8 mouse cellular contexts compared by ENCODE assay signal in the genomic region with DNA sequence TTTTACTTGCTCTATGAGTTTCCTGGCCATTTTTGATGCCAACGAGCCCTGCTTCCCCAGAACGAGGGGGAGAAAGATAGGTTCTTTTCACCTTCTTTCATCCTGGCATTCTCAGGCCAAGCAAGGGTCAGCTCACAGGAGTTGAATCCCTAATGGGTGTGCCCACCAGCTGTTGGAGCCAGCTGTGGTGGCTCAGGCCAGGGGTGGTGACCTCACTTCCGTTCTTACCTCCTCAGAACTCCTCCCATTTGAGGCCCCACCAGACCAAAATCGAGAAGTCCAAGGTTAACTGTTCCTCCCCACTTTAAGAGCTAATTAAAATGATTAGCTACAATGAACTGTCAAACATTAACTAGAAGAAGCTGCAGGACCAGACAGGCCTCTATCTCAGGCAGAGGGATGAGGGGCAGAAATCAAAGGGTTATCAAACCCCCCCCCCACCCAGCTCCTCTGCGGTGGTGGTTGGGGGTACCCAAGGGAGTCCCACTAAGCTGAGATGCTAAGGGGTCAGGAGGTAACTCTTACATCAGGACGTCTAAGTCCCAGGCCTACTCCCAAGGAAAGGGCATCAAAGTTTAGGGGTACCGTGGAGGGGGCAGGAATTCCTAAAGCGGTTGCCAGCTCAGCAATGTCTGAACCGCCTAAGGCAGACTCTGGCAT. TPM values are rescaled to one million over a fixed set of nuclear protein-coding genes. Genes with fewer than 3 reads are reported as not detected.
DNase-seq lines count a peak whose midpoint lies in the region; ATAC-seq and TF ChIP-seq lines count a peak whose summit lies in the region.

No protein-coding gene starts in this region.

- no peaks in the 10 kb centered on the region; the same call in 1 of the 2 replicates for H3K36me3 ChIP-seq in spleen, adult 2 months (ENCODE audit: control insufficient read depth, insufficient read depth, low read length)
- no peaks in the 10 kb centered on the region for H3K36me3 ChIP-seq in forebrain, postnatal 0 days (ENCODE audit: insufficient read depth)
- no peaks in the 10 kb centered on the region for H3K36me3 ChIP-seq in kidney, embryonic 16.5 days (ENCODE audit: insufficient read depth, low read length)
- H3K36me3 ChIP-seq in midbrain, embryonic 10.5 days = no peaks in the 10 kb centered on the region

- H3K27me3 ChIP-seq in spleen, adult 2 months (ENCODE audit: control insufficient read depth, insufficient read depth, low read length) = no peaks in the 10 kb centered on the region
- H3K27me3 ChIP-seq in forebrain, postnatal 0 days (ENCODE audit: insufficient read depth, low read length) = no peaks in the 10 kb centered on the region
- no peaks in the 10 kb centered on the region; the same call in 1 of the 2 replicates for H3K27me3 ChIP-seq in kidney, embryonic 16.5 days (ENCODE audit: insufficient read depth, low read length)
- peaks cover 73% of the 10 kb centered on the region for H3K27me3 ChIP-seq in midbrain, embryonic 10.5 days (ENCODE audit: low read depth, poor library complexity, severe bottlenecking)

- H3K9me3 ChIP-seq in forebrain, postnatal 0 days (ENCODE audit: low read length) = no peaks in the 10 kb centered on the region
- no peaks in the 10 kb centered on the region for H3K9me3 ChIP-seq in kidney, embryonic 16.5 days (ENCODE audit: low read length)
- H3K9me3 ChIP-seq in midbrain, embryonic 10.5 days (replicated peaks) = peaks cover 9% of the 10 kb centered on the region; the same call in 1 of the 2 replicates

- no peak for ATAC-seq in forebrain, postnatal 0 days
- 0 out of 2 replicates have a peak, but pooled peaks have one; percentile 7 for ATAC-seq in kidney, embryonic 16.5 days (ENCODE audit: low FRiP score, low TSS enrichment)

- peak overlapping the region; percentile 90 for H3K4me3 ChIP-seq in spleen, adult 2 months (ENCODE audit: extremely low read depth, insufficient read depth, insufficient read length)
- H3K4me3 ChIP-seq in forebrain, postnatal 0 days (ENCODE audit: low read depth, low read length) = no peak overlapping the region
- H3K4me3 ChIP-seq in kidney, embryonic 16.5 days (ENCODE audit: low read length) = peak overlapping the region; percentile 55
- H3K4me3 ChIP-seq in midbrain, embryonic 10.5 days = peak overlapping the region; percentile 50

- TF ChIP-seq POLR2A in spleen, adult 2 months (IDR thresholded peaks at IDR 0.05; ENCODE audit: low read depth, low read length) = no peak

- no peak overlapping the region for H3K9ac ChIP-seq in forebrain, postnatal 0 days
- H3K9ac ChIP-seq in kidney, embryonic 16.5 days (replicated peaks; ENCODE audit: low read length) = 0 out of 2 replicates have a peak overlapping the region, but pooled peaks have one; percentile 67

- H3K4me1 ChIP-seq in spleen, adult 2 months (ENCODE audit: control insufficient read depth, insufficient read depth, insufficient read length) = peaks cover 9% of the 10 kb centered on the region; the same call in 1 of the 2 replicates
- no peaks in the 10 kb centered on the region for H3K4me1 ChIP-seq in forebrain, postnatal 0 days (ENCODE audit: insufficient read depth)
- peaks cover 6% of the 10 kb centered on the region; the same call in 1 of the 2 replicates for H3K4me1 ChIP-seq in kidney, embryonic 16.5 days (ENCODE audit: insufficient read depth, low read length)
- H3K4me1 ChIP-seq in midbrain, embryonic 10.5 days = peaks cover 18% of the 10 kb centered on the region

- H3K27ac ChIP-seq in spleen, adult 2 months (ENCODE audit: insufficient read depth, low read length) = peak overlapping the region; percentile 94
- H3K27ac ChIP-seq in forebrain, postnatal 0 days (ENCODE audit: low read depth, low read length) = no peak overlapping the region
- no peak overlapping the region for H3K27ac ChIP-seq in kidney, embryonic 16.5 days (ENCODE audit: low read length)
- no peak overlapping the region for H3K27ac ChIP-seq in midbrain, embryonic 10.5 days (replicated peaks)

- no peak for TF ChIP-seq CTCF in spleen, adult 2 months (IDR thresholded peaks at IDR 0.05; ENCODE audit: extremely low read depth, insufficient read depth, insufficient read length, insufficient replicate concordance)
- no peak for TF ChIP-seq CTCF in forebrain, postnatal 0 days (IDR thresholded peaks at IDR 0.05; ENCODE audit: low read depth)

- 26% methylated on average over 9 of the region's 9 CpGs for WGBS in spleen, adult 2 months
- 51% methylated on average over 9 of the region's 9 CpGs for WGBS in forebrain, postnatal 0 days
- WGBS in kidney, embryonic 16.5 days = 29% methylated on average over 9 of the region's 9 CpGs
- 30% methylated on average over 9 of the region's 9 CpGs for WGBS in midbrain, embryonic 10.5 days

- no peak for DNase-seq in spleen, adult 2 months (ENCODE audit: low read depth in 1 of 2, low spot score in 2 of 2)
- DNase-seq in spleen, adult 12 weeks (ENCODE audit: low spot score) = no peak
- DNase-seq in forebrain, postnatal 0 days = no peak
- no peak for DNase-seq in midbrain, embryonic 10.5 days (ENCODE audit: low spot score)
- no peak for DNase-seq in cerebellum, adult 18-20 months
- no peak for DNase-seq in ovary, postnatal 36 days (ENCODE audit: low spot score)
- no peak for DNase-seq in cerebellum, adult 9-10 months

- H3K4me2 ChIP-seq in forebrain, postnatal 0 days (ENCODE audit: low read depth) = peak overlapping the region; percentile 42; the same call in 1 of the 2 replicates
- H3K4me2 ChIP-seq in kidney, embryonic 16.5 days (replicated peaks; ENCODE audit: low read depth, low read length) = peak overlapping the region; percentile 51

RNA-seq across cellular contexts. Expression of a gene that starts 10.6 kb away (rescaled TPM):
- 42.0 and 46.3 TPM in 2 replicates for polyA plus RNA-seq in spleen, adult 2 months (2012; rRNA removed)
- total RNA-seq in forebrain, postnatal 0 days (2014; rRNA removed) = 0.54 and 1.8 TPM in 2 replicates
- polyA plus RNA-seq in forebrain, postnatal 0 days (2015; fragmentation: Nextera tagmentation; extraction: Ambion mirVana) = 0.13 and 0.24 TPM in 2 replicates
- polyA plus RNA-seq in kidney, embryonic 16.5 days (2015; fragmentation: Nextera tagmentation; extraction: Ambion mirVana) = 5.1 and 5.8 TPM in 2 replicates
- 1.8 and 2.0 TPM in 2 replicates for polyA plus RNA-seq in midbrain, embryonic 10.5 days (2016; fragmentation: Nextera tagmentation; extraction: Ambion mirVana)
